Mouse (Mus musculus): ENCODE data around the gene Syk. TPM values are rescaled to one million over a fixed set of nuclear protein-coding genes. Genes with fewer than 3 reads are reported as not detected.

Gene Syk
- total RNA-seq, 2 experiments from 2014 or later, result 16.1 to 21.1 TPM

GRCm38 (mm10) chr13:52566777-52567176, 16.2 kb upstream of the Syk start:
- no peak for DNase-seq

DNA sequence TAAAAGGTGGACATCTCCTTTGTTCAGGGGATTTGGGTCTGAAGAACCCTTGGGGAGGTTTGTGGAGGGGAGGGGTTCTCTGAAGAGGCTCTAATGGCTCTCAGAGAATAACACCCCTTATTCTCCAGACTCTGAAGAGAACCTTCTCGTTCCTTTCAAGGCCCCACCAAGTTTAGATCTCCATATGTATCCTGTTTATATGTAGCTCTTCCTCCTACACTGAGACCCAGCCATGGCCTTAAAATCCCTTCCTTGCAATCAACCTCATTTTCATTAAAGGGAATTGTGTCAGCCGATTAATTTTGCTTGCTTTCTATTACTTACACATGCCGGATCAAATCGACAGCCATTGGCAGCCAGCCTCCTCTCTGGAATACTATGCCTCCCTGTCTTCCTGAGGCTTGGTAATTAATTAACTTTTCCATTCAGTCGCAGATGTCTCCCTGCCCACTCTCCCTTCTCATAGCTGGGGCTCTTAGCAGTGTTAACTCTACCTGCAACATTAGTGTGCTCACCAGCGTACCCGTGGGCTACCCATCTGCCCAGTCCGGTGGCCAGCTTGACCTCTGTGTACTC, 13.7 kb upstream of the Syk start:
- DNase-seq, result no peak

- no peak for DNase-seq
Measured at GRCm38 (mm10) chr13:52570276-52570675, 12.7 kb upstream of the Syk start.

- peak in 1 of 2 experiments; percentile 48 for DNase-seq
Measured at GRCm38 (mm10) chr13:52571591-52572384, 11.2 kb upstream of the Syk start.

DNA sequence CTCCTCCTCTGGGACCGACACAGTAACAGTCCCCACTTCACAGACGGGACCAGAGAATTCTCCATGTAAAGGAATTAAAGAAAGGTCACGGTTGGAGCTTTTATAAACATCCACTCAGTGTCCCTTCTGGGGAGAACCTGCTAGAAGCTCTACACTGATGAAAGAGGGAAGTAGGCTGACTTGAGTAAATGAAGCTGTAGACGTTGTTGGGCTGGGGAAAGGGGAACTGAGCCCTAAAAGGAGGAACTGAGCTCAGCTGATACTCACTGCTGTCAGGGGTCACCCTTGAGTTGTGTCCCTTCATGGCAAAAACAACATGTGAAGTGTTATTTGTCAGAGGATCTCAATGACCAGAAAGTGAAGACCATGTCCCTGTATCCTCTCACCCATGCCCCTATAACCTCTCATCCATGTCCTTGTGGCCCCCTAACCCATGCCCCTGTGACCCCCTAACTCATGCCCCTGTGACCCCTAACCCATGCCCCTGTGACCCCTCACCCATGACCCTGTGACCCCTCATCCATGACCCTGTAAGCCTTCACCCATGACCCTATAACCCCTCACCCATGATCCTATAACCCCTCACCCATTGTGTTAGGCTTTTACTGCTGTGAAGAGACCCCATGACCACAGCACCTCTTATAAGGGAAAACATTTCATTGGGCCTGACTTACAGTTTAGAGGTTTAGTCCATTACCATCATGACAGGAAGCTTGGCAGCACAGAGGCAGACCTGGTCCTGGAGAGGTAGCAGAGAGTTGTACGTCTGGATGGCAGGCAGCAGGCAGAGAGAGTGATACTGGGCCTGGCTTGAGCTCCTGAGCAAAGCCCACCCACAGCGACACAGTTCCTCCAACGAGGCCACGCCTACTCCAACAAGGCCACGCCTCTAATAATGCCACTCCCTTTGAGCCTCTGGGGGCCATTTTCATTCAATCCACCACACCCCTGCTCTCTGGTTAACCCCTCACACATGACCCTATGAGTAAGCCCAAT, 10.2 kb upstream of the Syk start:
- DNase-seq, result peak; percentile 23 to 69

GRCm38 (mm10) chr13:52574311-52574710, 8.7 kb upstream of the Syk start:
- DNase-seq, result no peak

- DNase-seq, result peak in 1 of 2 experiments; percentile 57
Measured at GRCm38 (mm10) chr13:52575483-52575882, 7.5 kb upstream of the Syk start.

- DNase-seq, result no peak
Measured at GRCm38 (mm10) chr13:52576021-52576614, 6.9 kb upstream of the Syk start.

DNA sequence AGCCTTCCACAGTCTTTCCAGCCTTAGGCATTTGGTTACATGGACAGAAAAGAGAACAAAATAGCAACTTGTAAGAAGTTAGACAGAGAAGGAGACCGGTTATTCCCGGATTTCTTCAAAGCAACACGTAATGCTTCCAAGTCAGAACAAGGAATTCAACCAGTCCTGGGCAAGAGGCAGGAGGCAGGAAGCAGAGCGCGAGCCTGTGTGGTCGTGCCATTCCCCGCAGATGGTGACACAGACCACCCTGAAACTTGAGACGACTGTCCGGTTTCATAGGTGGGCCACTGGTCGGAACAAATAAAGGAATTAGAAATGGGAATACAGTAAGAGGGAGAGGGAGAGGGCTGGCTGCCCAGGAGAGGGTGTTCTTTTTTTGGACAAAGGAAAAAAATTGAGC, 6.1 kb upstream of the Syk start:
- DNase-seq, result no peak

GRCm38 (mm10) chr13:52577326-52577920, 5.5 kb upstream of the Syk start:
- DNase-seq, result no peak

- DNase-seq, result no peak
Measured at GRCm38 (mm10) chr13:52577939-52578338, 5.0 kb upstream of the Syk start.

- DNase-seq, result no peak
Measured at GRCm38 (mm10) chr13:52578776-52579175, 4.2 kb upstream of the Syk start.

GRCm38 (mm10) chr13:52582506-52582877, 481 bp upstream of the Syk start:
- DNase-seq, result peak in 1 of 2 experiments; percentile 37

GRCm38 (mm10) chr13:52583943-52584562, 1.1 kb downstream of the Syk start:
- DNase-seq, result no peak

DNA sequence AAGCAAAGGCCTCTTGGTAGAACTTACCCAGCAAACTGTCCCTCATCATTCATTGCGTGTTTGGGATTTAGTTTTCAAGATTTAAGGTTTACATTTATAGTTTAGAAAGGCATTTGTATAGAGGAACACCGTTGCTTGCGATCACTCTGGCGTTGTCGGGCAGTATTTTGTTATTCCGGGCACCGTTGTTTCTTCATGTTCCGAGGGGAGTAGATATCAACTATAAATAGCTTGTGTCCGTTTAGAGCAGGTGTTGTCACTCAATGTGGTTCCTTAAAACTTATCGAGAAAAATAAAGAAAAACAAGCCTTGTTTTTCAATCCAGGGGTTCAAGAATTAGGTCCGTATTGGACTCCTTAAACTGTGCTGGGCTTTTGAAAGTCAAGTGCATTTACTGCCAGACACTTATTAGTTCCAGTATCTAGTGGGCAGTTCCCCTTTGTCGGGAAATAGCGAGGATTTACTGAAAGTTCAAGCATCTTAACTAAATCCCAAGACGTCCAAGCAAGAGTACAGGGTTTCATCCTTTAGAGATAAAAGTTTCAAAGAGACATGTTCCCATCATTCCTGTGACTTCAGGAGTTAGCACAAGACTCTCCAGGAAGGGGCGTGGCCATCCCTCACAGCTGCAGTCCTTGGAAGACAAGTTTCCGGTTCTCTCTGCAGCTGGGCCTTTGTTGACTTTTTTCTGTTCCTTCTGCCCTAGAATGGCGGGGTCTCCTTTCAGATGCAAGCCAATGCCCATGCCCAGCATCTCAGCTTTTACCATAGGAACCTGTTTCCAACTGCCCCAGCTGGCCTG, 1.9 kb downstream of the Syk start:
- DNase-seq, result peak; percentile 63 to 74

DNA sequence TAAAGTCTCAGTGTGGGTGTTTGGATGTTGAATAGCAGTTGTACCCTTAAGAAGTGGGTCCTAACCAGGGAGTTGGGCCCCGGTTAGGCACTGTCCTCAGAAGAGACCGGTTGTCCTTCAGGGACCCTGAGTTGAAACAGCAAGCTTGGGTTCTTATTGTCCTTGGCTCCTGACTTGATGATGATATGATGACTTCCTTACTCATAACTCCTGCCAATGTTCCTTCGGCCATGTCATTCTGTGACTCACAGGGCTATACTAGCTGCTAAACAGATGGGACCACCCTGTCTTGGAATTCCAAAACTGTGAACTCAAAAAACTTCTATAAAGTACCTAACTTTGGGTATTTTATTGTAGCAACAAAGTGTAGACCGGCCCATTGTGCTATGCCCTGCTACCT, 4.8 kb downstream of the Syk start:
- DNase-seq, result peak in 1 of 2 experiments; percentile 58

GRCm38 (mm10) chr13:52589043-52589442, 6.1 kb downstream of the Syk start:
- DNase-seq, result no peak

GRCm38 (mm10) chr13:52591831-52592230, 8.9 kb downstream of the Syk start:
- DNase-seq, result no peak

DNA sequence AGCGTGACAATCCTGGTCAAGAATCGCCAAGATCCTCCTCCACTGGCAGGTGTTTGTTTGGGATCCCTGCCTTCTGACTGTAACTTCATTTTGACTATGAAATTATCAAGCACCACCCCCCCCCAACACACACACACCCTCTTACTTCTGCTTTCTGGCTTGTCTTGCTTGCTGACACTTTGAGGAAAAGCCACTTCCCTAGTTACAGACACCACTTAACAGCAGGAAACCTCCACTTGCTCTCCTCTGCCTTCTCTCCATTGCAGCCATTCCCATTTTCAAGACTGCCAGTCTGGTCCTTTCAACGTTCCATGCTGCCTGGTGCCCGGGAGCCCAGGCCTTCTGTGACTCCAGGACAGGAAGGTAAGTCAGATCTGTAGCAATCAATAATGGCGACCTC, 13.7 kb downstream of the Syk start:
- peak in 1 of 2 experiments; percentile 43 for DNase-seq

- no peak for DNase-seq
Measured at GRCm38 (mm10) chr13:52597092-52597678, 14.2 kb downstream of the Syk start.
